Mouse (Mus musculus): Measurements from ENCODE around the gene Gm9573.

- TF ChIP-seq CTCF (IDR thresholded peaks at IDR 0.05; ENCODE audit: borderline replicate concordance, insufficient read depth, low read depth, low read length) (no peak), POLR2A (IDR thresholded peaks at IDR 0.05; ENCODE audit: borderline replicate concordance, insufficient read depth, low read length) (no peak)
These were observed 23.0 kb upstream of the Gm9573 start for GRCm38 (mm10) chr17:35649429-35649828.

Data from cerebellum, adult 2 months (tissue).